Mouse (Mus musculus) mouse trophoblast stem cell (cell line): ENCODE results near the gene Atp5g3.
"Not testable (repeated sequence)": the region's sequence is repeated elsewhere in the genome, so short reads cannot be mapped to it uniquely, and the experiment has no call there.

ENCODE experiments used
- in situ Hi-C, 2 experiments: fragments of 300-500 bp; cut with MseI, MboI; formaldehyde crosslinking; loops; 2 replicates in 1 of 2; 3 replicates in 1 of 2; pipeline ENCODE4 v1.15.1; 2025

Gene Atp5g3

DNA sequence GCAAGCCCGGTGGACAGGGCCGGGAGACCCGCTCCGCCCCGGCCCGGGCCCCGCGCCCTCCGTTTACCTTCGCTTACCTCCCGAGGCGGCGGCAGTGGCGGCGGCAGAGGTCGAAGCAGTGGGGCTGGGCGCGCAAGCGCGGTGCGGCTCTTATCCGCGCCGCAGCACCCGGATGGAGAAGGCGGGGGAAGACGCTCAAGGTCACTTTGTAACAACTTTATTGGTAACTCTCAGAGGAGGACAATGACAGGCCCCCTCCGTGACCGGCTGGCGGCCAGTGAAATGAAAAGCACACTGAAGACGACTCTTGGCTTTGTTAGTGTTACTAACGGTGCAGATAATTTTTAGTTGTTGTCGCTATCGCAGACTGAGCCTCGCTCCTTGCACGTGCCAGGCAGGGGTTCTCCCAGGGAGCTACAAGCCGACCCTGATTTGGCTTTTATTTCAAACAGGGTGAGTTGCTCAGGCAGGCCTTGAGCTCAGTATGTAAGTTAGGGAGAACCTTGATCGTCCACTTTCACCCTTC is at the start of gene Atp5g3:
Gene Atp5g3, minus strand, starts transcription at position 152 of the 526 bp plus-strand sequence.
- in situ Hi-C loops, result no loop called here

DNA sequence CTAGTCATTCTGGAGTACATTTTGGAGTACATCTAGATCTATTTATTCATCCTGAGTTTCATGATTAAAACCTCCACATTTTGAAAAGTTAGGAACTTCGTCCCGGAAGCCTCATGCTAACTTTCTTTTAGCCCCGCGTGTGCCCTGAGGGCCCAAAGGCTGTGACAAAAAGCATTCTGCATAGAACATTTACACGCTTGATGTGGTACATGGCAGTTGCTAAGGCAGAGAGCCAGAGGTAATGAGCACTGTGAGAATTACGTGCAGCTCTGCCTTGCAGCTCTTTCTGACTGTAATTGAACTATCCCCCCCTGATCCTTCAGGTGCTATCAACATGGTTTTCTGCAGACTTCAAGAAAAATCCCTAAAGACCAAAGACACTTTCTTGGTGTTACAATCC is 47.2 kb upstream of the Atp5g3 start:
- in situ Hi-C loops, result no loop called here

DNA sequence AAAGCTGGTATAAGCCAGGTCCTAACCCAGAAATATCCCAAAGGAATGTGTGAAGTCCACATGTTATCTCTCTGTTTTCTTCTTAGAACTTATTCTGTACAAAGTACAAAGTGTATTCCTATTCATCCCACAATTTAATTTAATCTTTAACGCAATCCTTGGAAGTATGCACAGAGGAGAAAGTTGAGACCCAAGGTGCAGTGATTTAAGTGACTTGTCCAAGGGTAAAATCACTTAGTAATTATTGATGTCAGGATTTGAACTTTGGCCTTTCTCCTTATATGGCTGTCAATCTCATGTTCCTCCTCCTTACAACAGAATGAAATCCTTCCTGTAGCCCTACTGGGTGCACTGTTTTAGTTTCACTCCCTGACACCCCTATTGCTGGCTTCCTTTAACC is 42.5 kb upstream of the Atp5g3 start:
- in situ Hi-C loops, result no loop called here

DNA sequence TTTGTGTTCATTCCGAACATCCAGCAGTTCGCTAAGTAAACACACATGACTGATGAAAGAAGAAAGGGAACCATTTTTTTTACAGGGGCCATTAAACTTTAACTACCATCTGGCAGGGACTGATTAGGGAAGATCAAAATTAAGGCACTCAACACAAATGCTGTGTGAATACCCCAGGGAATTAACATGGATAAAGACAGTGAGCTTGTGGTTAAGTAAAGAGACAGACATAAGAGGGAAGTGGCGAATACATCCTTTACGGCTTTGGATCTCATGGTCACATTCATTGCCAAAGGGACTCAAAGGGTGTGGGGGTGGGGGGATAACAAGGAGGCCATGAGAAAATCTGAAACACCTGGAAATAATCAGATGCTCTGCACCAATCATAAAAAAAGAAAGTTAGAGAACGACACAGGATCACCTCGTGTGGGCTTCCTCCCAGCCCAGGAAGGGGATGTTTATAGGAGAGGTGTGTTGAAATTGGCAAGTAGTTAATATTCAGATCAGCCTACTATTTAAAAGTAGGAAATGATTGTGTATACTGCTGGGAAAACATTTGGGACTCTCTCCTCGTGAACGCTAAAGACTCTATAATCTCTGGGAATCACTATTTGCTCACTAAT is 41.6 kb upstream of the Atp5g3 start:
- in situ Hi-C loops, result no loop called here

DNA sequence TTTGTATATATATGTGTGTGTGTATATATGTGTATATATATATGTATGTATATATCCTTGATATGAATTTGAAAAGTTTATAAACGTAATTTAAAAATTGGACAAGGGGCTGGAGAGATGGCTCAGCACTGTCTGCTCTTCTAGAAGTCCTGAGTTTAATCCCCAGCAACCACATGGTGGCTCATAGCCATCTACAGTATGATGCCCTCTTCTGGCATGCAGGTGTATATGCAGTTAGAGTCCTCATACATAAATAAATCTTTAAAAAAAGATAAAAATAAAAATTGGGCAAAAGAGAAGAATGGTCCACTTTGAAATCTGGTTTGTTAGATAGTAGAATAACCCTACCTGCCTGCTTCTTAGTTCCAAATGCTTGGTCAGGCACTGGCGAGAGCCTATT is 36.2 kb upstream of the Atp5g3 start:
- in situ Hi-C loops, result no loop called here

DNA sequence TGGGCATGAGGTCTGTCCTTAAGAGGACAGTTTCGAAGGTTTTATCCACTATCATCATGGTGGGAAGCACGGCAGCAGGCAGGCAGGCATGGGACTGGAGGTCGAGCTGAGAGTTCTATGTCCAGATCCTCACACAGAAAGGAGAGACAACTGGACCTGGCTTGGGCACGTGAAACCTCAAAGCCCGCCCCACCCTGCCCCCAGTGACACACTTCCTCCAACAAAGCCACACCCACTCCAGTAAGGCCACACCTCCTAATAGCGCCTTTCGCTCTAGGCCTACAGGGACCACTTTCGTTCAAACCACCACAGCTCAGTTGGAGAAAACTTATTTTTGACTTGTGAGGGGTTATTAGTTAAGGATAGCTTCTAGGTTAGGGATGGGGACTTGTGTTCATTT is 32.6 kb upstream of the Atp5g3 start:
- in situ Hi-C loops, result no loop called here

DNA sequence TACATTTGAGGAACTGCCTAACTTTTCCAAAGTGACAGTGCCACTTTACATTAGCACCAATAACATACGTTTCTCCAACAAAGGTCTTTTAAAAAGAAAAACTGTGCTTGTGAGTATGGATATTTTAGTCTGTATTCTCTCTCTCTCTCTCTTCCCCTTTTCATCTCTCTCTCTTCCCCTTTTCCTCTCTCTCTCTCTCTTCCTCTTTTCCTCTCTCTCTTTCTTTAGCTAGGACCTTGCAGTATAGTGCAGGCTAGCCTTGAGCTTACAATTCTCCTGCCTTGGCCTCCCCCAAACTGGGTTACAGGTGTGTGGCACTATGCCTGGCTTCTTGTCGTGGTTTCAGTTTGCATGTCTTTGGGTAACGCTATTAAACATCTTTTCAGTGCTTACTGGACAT is 31.7 kb upstream of the Atp5g3 start:
- in situ Hi-C loops, result no loop called here

DNA sequence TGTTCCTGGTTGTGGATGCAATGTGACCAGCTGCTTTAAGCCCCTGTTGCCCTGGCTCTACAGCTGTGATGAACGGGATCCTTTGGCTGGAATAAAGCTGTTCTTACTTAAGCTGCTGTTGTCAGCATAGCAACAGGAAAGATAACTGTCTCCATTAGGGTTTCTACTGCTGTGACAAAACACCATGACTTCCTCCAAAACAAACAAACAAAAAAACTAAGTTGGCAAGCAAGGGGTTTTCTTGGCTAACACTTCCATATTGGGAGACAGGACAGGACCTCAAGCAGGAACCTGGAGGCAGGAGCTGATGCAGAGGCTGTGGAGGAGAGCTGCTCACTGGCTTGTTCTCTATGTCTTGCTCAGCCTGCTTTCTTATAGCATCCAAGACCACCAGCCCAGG is 30.2 kb upstream of the Atp5g3 start:
- in situ Hi-C loops, result no loop called here

DNA sequence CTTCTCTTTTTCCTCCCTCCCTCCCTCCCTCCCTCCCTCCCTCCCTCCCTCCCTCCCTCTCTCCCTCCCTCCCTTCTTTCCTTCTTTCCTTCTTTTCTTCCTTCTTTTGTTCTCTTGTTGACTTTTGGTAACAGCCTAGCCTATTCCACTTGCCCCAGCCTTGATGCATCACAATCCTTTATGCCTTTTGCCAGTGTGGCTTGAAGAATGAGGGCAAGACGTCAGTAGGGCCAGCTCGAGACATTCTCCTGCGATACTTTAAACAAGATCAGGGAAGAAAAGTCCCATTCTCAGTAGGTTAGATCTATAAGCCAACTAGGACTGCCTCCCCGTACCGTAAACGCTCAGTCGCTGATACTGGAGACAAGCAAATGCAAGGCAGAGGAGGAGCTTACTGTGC is 29.3 kb upstream of the Atp5g3 start:
- in situ Hi-C loops, result no loop called here

DNA sequence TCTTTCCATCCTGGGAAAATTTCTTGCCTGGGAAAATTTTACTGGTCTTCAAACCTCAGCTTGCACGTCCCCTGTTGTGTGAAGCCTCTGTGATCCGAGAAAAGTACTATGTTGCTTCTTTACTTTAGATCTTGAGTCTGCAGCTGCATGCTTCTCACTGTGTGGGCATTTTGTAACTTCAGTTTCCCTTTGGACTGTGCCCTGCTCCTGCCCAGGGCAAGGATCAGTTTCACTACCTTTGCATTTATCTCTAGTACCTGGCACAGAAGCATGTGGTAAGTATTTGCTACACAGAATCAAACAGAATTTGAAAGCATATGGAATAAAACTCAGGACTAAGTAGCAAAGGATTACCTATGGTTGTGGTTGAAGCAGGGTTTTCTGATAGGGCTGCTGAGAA is 27.8 kb upstream of the Atp5g3 start:
- in situ Hi-C loops, result no loop called here

DNA sequence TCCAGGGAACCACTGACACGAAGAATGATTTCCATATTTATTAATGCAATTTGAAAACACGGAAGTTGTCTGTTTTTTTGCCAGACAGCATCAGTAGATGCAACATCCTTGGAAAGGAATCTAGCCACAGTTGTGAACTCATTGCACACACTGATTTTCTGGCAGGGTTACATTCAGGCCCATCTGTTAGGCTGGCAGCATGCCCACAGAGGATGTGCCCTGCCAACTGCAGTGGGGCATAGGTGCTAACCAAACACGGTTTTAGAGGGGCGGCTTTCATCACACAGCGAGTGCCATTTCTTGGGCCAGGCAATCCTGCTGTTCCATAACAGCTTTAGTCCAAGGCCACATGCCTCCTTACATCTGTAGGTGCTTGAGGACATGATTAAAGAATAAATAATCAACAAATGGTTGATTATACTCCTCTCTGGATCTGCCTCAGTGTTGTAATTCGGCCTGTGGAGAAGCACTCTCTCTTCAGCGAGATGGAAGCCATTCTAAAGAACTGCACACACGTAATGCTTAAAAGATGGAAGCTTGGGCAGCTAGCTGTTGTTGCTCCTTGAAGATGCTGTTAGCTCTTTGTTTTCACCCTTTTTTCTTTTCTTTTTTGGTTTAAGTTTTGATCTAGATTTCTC is 21.7 kb upstream of the Atp5g3 start:
- in situ Hi-C loops, result no loop called here

DNA sequence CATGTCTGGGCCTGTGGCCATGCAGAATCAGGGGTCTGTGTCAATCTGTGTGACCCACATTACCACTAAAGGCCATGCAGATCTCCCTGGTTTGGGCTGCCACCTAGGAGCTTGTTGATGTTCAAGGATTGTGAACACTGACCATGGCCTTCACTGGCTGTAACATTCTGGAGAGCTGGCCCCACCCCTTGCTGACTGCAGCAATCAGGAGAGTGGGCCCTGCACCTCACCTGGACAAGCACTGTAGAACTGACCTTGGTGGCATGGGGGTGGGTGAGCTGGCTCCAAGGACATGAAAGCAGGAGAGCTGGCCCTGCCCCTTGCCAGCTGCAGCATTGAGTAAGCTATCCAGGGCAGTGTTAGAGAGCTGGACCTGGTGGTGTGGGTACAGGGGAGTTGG is 16.6 kb upstream of the Atp5g3 start:
- in situ Hi-C loops, result no loop called here

DNA sequence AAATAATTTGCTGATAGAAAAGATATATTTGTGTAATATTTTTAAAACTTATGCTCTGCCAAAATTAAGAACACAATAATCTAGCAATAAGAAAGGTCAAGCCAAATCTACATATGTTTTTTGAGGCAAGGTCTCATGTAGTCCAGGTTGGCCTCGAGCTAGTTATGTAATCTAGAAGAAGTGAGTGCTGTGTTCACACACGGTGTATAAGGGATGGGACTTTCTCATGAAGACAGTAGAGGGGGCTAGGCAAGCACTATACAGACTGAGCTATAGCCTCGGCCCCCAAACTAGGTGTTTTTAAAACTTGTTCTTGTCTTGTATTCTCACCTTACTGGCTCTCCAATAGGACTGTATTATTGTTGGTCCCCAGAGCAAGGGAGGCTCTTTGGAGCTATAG is 14.4 kb upstream of the Atp5g3 start:
- in situ Hi-C loops, result no loop called here

DNA sequence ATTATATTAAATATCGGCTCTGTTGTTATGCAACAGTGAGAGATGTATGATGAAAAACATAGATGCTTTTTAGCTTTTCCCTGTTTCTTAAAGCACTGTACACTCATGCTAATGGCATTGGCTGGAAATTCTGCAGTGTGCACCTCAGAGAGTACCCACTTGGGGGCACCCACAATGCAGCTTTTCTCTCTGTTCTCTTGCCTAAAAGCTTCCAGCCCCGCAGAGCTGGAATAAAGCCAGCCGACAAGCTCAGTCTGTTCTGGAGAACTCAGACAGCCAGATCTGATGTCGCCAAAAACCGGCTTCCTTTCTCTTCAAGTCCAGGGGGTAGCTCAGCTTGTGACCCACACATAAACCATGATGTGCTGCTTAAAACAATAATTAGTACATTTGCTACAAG is 14.0 kb upstream of the Atp5g3 start:
- in situ Hi-C loops, result no loop called here

DNA sequence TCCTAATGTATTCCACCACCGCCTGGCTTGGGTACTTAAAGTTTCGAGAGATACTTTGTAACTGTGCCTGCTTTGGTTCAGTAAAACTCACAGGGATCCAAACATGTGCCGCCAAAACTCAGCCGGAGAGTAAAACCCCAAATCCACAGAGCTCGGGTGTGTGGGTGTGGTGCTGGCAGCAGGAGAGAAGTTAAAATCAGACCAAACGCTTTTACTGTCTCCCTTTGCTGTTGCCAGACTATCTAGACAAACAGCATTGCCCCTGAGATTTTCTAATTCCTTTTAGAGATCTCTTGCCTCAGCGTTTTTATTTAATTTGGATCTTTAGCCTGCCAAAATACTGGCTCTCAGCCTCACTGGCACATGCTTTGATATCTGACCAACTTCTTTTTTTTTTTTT is 8.5 kb upstream of the Atp5g3 start:
- in situ Hi-C loops, result no loop called here

DNA sequence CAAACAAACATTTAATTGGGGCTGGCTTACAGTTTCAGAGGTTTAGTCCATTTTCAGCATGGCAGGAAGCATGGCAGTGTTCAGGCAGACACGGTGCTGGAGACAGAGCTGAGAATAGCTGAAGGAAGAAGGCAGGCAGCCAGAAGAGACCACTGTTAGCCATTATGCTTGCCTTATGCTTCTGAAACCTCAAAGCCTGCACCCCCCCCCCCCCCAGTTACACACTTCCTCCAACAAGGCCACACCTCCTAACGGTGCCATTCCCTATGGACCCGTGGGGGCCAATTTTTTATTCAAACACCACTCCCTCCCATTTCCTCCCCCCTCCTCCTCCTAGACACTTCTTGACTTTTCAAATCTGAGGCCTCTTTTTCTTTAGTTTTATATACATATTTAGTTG is 1.1 kb upstream of the Atp5g3 start:
- in situ Hi-C loops, result no loop called here

DNA sequence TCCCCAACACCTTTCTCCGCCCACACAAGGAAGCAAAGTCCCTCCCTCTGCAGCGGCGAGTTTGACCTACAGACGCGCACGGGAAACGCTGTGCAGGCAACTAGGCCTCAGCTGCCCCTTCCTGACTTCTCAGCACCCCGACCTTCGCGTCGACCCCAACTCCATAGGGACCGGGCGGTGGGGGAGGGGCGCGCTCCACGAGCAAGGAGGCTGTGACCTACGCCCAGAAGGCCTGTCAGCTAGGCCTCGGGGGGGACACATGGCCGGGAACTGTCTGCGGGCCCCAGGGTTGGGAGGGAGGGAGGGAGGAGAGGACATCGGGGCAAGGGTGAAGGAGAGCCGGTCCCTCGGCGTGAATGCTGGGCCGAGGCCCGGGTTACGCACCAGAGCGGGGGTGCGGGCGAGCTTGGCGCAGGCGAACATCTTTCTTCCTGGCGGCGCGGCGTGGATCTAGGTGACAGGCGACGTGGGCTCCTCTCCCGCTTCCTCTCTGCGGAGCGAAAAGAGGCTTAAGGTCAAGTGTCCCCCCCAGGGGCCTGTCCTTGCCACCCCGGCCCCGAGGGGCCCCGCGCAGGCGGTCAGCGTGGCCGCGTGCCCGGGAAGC is 453 bp downstream of the Atp5g3 start:
- in situ Hi-C loops, result no loop called here

DNA sequence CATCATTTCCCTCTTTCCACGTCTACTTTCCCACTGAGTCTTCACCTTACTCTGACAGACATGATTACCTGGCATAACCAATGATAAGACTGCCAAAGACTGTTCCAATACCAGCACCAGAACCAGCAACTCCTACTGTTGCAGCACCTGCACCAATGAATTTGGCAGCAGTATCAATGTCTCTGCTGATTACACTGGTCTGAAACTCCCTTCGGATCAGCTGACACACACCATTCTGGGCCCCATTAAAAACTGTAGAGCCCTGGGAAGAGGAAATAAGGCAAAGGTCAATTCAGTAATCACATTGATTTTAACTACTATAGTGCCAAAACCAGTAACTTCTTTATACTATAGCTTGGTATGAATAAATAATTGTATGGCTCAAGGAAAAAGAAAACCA is 2.0 kb downstream of the Atp5g3 start:
- in situ Hi-C loops, result no loop called here

DNA sequence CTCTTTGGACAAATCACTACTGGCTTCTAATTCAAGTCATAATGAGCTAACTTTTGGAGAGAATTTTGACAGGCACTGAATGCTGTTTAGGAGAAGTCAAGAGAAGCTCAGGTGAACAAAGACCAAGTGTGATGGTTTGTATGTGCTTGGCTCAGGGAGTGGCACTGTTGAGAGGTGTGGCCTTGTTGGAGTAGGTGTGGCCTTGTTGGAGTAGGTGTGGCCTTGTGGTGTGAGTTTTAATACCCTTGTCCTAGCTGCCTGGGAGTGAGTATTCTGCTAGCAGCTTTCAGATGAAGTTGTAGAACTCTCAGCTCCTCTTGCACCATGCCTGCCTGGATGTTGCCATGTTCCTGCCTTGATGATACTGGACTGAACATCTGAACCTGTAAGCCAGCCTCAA is 6.4 kb downstream of the Atp5g3 start:
- in situ Hi-C loops, result not testable (repeated sequence)

DNA sequence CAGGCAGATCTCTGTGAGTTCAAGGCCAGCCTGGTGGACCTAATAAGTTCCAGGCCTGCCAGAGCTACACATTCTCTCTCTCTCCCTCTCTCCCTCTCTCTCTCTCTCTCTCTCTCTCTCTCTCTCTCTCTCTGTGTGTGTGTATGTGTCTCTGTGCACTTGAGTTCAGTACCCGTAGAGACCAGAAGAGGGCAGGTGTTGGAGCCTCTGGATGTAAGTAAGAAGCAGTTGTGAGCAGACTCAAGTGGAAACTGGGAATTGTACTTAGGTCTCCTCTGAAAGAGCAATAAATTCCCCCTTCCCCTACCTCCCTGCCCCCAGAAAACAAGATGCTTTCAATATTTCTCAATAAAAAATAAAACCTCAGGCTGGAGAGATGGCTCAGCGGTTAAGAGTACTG is 7.6 kb downstream of the Atp5g3 start:
- in situ Hi-C loops, result no loop called here

DNA sequence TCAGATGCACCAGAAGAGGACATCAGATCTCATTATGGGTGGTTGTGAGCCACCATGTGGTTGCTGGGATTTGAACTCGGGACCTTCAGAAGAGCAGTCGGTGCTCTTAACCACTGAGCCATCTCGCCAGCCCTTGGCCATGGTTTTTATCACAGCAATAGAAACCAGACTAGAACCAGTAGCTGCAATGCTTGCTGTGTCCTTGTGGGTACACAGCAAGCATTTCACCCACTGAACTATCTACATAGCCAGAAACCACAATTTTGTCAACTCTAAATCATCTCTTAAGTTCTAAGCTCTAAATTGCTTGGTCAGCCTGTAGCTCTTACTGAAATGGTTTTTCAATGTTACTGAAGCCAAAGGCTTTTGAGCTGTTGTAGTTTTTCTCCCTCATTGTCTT is 8.8 kb downstream of the Atp5g3 start:
- in situ Hi-C loops, result not testable (repeated sequence)

DNA sequence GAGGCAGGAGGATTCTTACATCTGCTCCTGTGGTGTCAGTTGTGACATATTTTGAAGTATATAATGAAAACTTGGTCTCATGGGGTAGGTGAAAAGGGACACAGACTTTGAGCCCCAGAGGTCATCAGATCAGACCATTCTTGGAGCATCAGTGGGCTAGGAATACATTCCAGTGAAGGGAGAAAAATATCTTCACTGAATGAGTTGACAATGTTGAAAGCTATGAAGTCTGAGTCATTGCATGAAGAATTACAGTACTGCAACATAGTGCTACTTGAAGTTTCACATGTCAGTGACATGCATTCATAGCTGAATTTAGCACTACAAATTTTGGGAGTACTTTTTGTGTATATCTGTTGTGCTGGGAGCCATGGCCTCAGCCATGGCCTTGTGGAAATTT is 10.0 kb downstream of the Atp5g3 start:
- in situ Hi-C loops, result no loop called here

DNA sequence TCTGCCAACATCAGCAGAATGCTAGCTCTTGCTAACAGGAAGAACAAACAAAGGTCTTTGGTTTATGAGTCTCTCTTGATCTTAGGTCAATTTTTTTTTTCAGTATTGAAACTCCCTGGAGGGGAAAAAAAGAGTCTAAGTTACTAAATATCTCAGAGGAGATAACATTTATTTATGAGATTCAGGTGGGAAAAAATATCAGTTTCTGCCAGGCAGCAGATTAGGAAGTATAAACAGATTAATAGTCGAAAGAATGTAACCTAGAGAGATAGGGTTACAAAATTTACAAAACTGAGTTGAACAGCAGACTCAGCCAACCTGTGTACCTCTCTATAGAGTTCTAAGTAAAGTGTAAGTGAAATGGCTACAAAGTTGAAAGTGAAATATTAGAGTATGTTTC is 10.8 kb downstream of the Atp5g3 start:
- in situ Hi-C loops, result no loop called here
